Mouse (Mus musculus) midbrain, embryonic 12.5 days (tissue): Measurements from ENCODE around the gene Wdr90. TPM values are rescaled to one million over a fixed set of nuclear protein-coding genes. Genes with fewer than 3 reads are reported as not detected.

Experiments
- ATAC-seq: fragments of 200-750 bp; cut with Nextera tagmentation; 2 replicates; pipeline ENCODE4 v1.8.0; 2017; ENCODE audit warnings: low read depth, moderate TSS enrichment, moderate library complexity; ENCODE audit not compliant: low FRiP score
- H3K27ac ChIP-seq: fragments of 300-500 bp; sonication (generic); replicated peaks from 2 replicates; pipeline ENCODE4 v1.5.1; 2016; ENCODE audit warnings: mild to moderate bottlenecking
- H3K27me3 ChIP-seq: fragments of 300-500 bp; sonication (generic); 2 replicates; pipeline ENCODE4 v1.6.1; 2016; ENCODE audit warnings: mild to moderate bottlenecking
- H3K36me3 ChIP-seq: fragments of 300-500 bp; sonication (generic); 2 replicates; pipeline ENCODE4 v1.6.1; 2016
- H3K4me1 ChIP-seq: fragments of 300-500 bp; sonication (generic); 2 replicates; pipeline ENCODE4 v1.6.1; 2016
- H3K4me2 ChIP-seq: fragments of 300-500 bp; sonication (generic); replicated peaks from 2 replicates; pipeline ENCODE4 v1.6.1; 2016; ENCODE audit warnings: mild to moderate bottlenecking, moderate library complexity
- H3K4me3 ChIP-seq: fragments of 300-500 bp; sonication (generic); 2 replicates; pipeline ENCODE4 v1.5.1; 2016; ENCODE audit warnings: mild to moderate bottlenecking
- H3K9ac ChIP-seq: fragments of 300-500 bp; sonication (generic); replicated peaks from 2 replicates; pipeline ENCODE4 v1.6.1; 2016; ENCODE audit warnings: mild to moderate bottlenecking, moderate library complexity
- H3K9me3 ChIP-seq: fragments of 300-500 bp; sonication (generic); 2 replicates; pipeline ENCODE4 v1.6.1; 2016; ENCODE audit warnings: mild to moderate bottlenecking
- WGBS: fragments of 180-500 bp; shearing (Covaris S2); methylation state at CpG from one replicate; pipeline ENCODE4 v1.1.7; 2016; 5-methylcytosine and 5-hydroxymethylcytosine counted together
- polyA plus RNA-seq: library from polyadenylated mRNA; unstranded; fragments of >200 nt; fragmentation: Nextera tagmentation; extraction: Ambion mirVana; gene quantifications from 2 replicates; pipeline ENCODE4 v1.2.1, GENCODE M21; 2016

Wdr90 gene
- polyA plus RNA-seq, 1 experiment from 2014 or later, result 38.1 TPM

DNA sequence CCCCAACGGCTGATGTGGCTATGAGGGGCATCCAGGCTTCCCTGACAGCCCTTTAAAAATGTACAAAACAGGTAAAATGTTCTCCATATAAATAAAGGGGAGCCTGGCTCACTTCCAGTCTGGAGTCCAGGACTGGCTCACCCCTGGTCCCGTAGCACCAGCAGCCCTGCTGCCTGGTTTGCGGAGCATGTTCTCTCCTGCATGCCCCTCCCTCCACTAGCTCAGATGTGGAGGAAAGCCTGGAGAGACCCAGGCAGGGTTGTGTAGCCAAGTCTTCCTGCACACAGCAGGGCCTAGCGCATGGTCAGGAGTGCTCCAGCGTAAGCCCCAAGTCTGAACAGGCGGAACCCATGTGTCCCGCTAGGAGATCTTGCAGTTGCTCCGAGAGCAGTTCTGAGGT, 22.0 kb upstream of the Wdr90 start:
- no peak for ATAC-seq
- no peak overlapping the region for H3K4me3 ChIP-seq
- 81% methylated on average over 8 of the region's 8 CpGs for WGBS
- H3K4me2 ChIP-seq, result no peak overlapping the region
- no peak overlapping the region for H3K9ac ChIP-seq
- 0 out of 2 replicates have a peak overlapping the region, but pooled peaks have one; percentile 30 for H3K27ac ChIP-seq
- H3K36me3 ChIP-seq, result peaks cover 48% of the 10 kb centered on the region
- peaks cover 26% of the 10 kb centered on the region for H3K4me1 ChIP-seq
- H3K9me3 ChIP-seq, result no peaks in the 10 kb centered on the region
- H3K27me3 ChIP-seq, result no peaks in the 10 kb centered on the region

DNA sequence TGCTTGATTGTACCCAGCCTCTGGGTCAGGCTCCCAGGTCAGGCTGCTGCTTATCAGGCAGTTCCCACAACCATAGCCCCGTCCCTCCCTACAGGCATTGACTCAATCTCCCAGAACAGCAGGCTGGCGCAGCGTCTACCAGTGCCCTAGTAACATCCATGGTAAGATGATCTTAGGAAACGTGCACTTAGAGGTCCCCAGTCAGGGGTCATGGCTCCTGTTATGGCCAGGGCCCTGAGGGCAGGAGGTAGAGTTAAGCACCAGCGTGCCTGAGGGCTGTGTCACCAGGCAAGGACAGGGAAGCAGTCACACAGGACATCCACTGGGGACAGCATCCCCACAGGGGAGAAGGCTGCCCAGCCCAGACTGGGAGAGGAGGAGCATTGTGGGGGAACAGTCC, 21.0 kb upstream of the Wdr90 start:
- H3K4me1 ChIP-seq, result peaks cover 26% of the 10 kb centered on the region
- ATAC-seq, result no peak
- H3K9me3 ChIP-seq, result no peaks in the 10 kb centered on the region
- peaks cover 47% of the 10 kb centered on the region for H3K36me3 ChIP-seq
- H3K4me2 ChIP-seq, result no peak overlapping the region
- H3K9ac ChIP-seq, result no peak overlapping the region
- H3K27ac ChIP-seq, result 0 out of 2 replicates have a peak overlapping the region, but pooled peaks have one; percentile 30
- no peaks in the 10 kb centered on the region for H3K27me3 ChIP-seq
- H3K4me3 ChIP-seq, result no peak overlapping the region
- 32% methylated on average over 5 of the region's 5 CpGs for WGBS

- 15% methylated on average over 4 of the region's 4 CpGs for WGBS
- ATAC-seq, result no peak
- H3K9me3 ChIP-seq, result no peaks in the 10 kb centered on the region
- H3K36me3 ChIP-seq, result peaks cover 47% of the 10 kb centered on the region
- H3K27ac ChIP-seq, result peak overlapping the region; percentile 78
- H3K27me3 ChIP-seq, result no peaks in the 10 kb centered on the region
- H3K4me2 ChIP-seq, result no peak overlapping the region
- no peak overlapping the region for H3K4me3 ChIP-seq
- peaks cover 32% of the 10 kb centered on the region for H3K4me1 ChIP-seq
- peak overlapping the region; percentile 34; the same call in 1 of the 2 replicates for H3K9ac ChIP-seq
These were observed 20.4 kb upstream of the Wdr90 start for GRCm38 (mm10) chr17:25881691-25882090.

- Histone ChIP-seq H3K27me3 (no peaks in the 10 kb centered on the region), H3K9ac (peak overlapping the region; percentile 34), H3K9me3 (no peaks in the 10 kb centered on the region), H3K4me3 (no peak overlapping the region), H3K36me3 (peaks cover 47% of the 10 kb centered on the region), H3K4me1 (peaks cover 38% of the 10 kb centered on the region), H3K4me2 (0 out of 2 replicates have a peak overlapping the region, but pooled peaks have one; percentile 3), H3K27ac (peak overlapping the region; percentile 78)
- 3% methylated on average over 5 of the region's 5 CpGs for WGBS
- ATAC-seq, result no peak
These were observed 19.8 kb upstream of the Wdr90 start for GRCm38 (mm10) chr17:25880913-25881641.

DNA sequence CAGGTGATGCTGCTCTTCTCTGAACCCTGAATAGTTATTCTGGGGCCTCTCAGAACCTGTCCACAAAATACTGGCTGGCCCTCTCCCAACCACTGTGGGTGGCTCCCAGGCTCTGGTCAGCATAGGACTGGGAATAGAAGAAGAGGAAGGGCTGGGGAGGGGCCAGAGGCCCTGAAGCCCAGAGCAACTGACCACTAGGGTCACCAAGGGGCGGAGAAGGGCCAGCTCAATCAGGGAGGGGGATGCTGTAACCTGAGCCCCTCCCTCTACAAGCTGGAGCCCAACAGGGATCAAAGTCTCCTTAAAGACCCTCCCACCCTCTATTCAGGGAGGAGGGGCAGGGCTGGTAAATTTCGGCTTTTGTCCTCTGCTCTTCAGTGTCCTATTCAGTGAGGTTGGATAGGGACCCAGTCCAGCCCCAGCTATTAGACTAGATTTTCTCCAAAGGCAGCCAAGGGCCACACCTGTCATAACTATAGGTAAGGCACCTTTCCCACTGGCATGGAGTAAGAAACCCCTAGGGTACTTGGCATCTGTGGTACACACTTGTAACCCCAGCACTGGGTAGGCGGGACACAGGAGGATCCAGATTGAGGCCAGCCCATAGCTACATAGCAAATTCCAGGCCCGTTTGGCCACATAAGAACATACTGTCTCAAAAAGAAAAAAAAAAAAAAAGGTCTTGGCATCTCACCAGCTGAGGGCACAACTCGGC, 19.1 kb upstream of the Wdr90 start, which contains the start of gene Wfikkn1:
Gene Wfikkn1, minus strand, starts transcription at position 663 of the 715 bp plus-strand sequence.
- peaks cover 42% of the 10 kb centered on the region for H3K4me1 ChIP-seq
- no peaks in the 10 kb centered on the region for H3K9me3 ChIP-seq
- ATAC-seq, result no peak
- H3K27ac ChIP-seq, result peak within 1 kb of the TSS; percentile 78
- 22% methylated on average over 5 of the region's 5 CpGs for WGBS
- H3K36me3 ChIP-seq, result peaks cover 47% of the 10 kb centered on the region
- no peak within 1 kb of the TSS for H3K4me3 ChIP-seq
- no peaks in the 10 kb centered on the region for H3K27me3 ChIP-seq
- H3K9ac ChIP-seq, result peak within 1 kb of the TSS; percentile 34
- 0 out of 2 replicates have a peak within 1 kb of the TSS, but pooled peaks have one; percentile 3 for H3K4me2 ChIP-seq

DNA sequence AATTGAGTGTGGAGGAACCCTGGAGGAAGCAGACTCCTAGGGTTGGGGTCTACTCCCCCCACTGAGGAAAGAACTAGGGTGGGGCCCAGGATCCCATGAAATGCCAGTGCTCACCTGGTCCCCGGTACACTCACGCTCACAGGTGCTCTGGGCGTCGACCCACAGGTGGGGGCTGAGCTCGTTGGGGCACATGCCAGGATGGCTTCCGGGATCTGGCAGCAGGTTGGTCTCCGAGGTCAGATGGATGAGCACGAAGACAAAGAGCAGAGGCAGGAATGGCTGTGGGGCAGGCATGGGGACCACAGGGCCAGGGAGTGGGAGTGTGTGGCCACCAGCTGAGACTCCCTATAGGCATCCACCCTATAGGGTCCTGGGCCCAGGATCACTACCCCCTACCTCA, 18.4 kb upstream of the Wdr90 start:
- peak overlapping the region; percentile 46; the same call in 1 of the 2 replicates for H3K27ac ChIP-seq
- H3K9ac ChIP-seq, result no peak overlapping the region
- no peak for ATAC-seq
- H3K4me1 ChIP-seq, result peaks cover 42% of the 10 kb centered on the region
- H3K9me3 ChIP-seq, result no peaks in the 10 kb centered on the region
- 59% methylated on average over 8 of the region's 8 CpGs for WGBS
- H3K27me3 ChIP-seq, result no peaks in the 10 kb centered on the region
- H3K4me2 ChIP-seq, result no peak overlapping the region
- no peak overlapping the region for H3K4me3 ChIP-seq
- H3K36me3 ChIP-seq, result peaks cover 44% of the 10 kb centered on the region

- ATAC-seq, result no peak
- Histone ChIP-seq H3K27ac (no peak overlapping the region), H3K27me3 (no peaks in the 10 kb centered on the region), H3K9ac (no peak overlapping the region; the same call in 1 of the 2 replicates), H3K4me3 (no peak overlapping the region), H3K36me3 (peaks cover 39% of the 10 kb centered on the region), H3K4me1 (peaks cover 45% of the 10 kb centered on the region), H3K9me3 (no peaks in the 10 kb centered on the region), H3K4me2 (no peak overlapping the region)
- WGBS, result 40% methylated on average over 4 of the region's 4 CpGs
These were observed 18.0 kb upstream of the Wdr90 start for GRCm38 (mm10) chr17:25879261-25879660.

DNA sequence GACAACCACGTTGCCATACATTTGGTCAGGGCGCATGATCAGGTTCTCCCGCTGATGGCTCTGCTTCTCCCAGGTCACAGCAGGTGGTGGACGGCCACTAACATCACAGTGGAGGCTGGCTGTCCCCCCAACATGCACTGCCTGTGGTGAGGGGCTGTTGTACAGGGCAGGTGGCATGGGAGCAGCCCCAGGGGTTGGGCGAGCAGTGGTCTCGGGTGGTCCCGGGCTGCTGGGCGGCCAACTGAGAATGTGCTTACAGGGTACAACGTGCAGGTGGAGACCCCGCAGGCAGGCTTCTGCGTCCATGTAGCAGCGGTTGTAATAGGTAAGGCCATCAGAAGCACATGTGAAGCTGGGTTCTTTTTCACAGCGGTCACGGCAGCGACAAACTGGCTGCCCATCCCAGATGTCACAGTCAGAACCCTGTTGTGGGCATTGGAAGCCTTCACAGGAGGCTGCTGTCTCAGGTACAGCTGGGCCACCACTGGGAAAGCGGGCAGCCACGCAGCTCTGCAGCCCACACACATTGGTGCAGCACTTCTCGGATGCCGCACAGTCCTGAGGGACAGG, 17.4 kb upstream of the Wdr90 start:
- Histone ChIP-seq H3K9me3 (no peaks in the 10 kb centered on the region), H3K4me2 (no peak overlapping the region), H3K4me1 (peaks cover 50% of the 10 kb centered on the region), H3K9ac (no peak overlapping the region), H3K36me3 (peaks cover 34% of the 10 kb centered on the region), H3K27ac (no peak overlapping the region), H3K4me3 (no peak overlapping the region), H3K27me3 (no peaks in the 10 kb centered on the region)
- no peak for ATAC-seq
- WGBS, result 89% methylated on average over 19 of the region's 19 CpGs

GRCm38 (mm10) chr17:25877741-25878610, 16.7 kb upstream of the Wdr90 start:
- Histone ChIP-seq H3K4me2 (no peak overlapping the region), H3K27me3 (no peaks in the 10 kb centered on the region), H3K36me3 (peaks cover 26% of the 10 kb centered on the region), H3K9me3 (no peaks in the 10 kb centered on the region), H3K9ac (no peak overlapping the region), H3K4me3 (no peak overlapping the region), H3K27ac (no peak overlapping the region), H3K4me1 (peaks cover 51% of the 10 kb centered on the region)
- WGBS, result 91% methylated on average over 32 of the region's 32 CpGs
- no peak for ATAC-seq

- no peak for ATAC-seq
- WGBS, result 86% methylated on average over 3 of the region's 3 CpGs
- no peak overlapping the region for H3K27ac ChIP-seq
- H3K9ac ChIP-seq, result no peak overlapping the region; the same call in 1 of the 2 replicates
- no peaks in the 10 kb centered on the region for H3K27me3 ChIP-seq
- peaks cover 48% of the 10 kb centered on the region for H3K4me1 ChIP-seq
- H3K36me3 ChIP-seq, result peaks cover 18% of the 10 kb centered on the region
- H3K9me3 ChIP-seq, result no peaks in the 10 kb centered on the region
- H3K4me3 ChIP-seq, result no peak overlapping the region
- no peak overlapping the region for H3K4me2 ChIP-seq
These were observed 15.7 kb upstream of the Wdr90 start for GRCm38 (mm10) chr17:25877025-25877424.

DNA sequence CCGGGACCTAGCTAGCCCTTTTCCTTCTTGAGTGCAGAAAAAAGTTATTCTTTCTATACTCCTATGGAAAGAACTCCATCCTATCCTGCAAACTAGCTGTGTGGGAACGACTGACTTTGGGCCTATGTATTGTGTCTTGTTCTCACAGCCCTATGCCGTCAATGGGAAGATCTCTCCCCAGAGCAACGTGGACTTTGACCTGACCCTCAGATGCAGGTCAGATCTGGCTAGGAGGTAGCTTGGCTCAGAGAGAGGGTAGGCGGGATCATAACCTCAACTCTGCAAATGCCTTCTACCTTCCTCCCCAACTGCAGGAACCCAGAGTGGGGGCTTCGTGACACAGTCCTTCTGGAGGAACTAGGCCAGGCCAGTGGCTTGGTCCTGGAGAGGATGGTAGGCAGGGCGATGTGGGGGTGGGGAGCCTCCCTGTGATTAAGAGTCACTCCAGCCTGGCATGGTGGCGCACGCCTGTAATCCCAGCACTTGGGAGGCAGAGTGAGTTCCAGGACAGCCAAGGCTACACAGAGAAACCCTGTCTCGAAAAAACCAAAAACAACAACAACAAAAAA, 15.1 kb upstream of the Wdr90 start:
- Histone ChIP-seq H3K4me1 (peaks cover 43% of the 10 kb centered on the region), H3K9ac (peak overlapping the region; percentile 90), H3K36me3 (peaks cover 18% of the 10 kb centered on the region), H3K27me3 (no peaks in the 10 kb centered on the region), H3K9me3 (no peaks in the 10 kb centered on the region), H3K4me2 (peak overlapping the region; percentile 95), H3K4me3 (peak overlapping the region; percentile 78), H3K27ac (no peak overlapping the region)
- WGBS, result 57% methylated on average over 10 of the region's 10 CpGs
- no peak for ATAC-seq
